Comparison of ENCODE assay signal across 8 mouse cellular contexts in the genomic region with DNA sequence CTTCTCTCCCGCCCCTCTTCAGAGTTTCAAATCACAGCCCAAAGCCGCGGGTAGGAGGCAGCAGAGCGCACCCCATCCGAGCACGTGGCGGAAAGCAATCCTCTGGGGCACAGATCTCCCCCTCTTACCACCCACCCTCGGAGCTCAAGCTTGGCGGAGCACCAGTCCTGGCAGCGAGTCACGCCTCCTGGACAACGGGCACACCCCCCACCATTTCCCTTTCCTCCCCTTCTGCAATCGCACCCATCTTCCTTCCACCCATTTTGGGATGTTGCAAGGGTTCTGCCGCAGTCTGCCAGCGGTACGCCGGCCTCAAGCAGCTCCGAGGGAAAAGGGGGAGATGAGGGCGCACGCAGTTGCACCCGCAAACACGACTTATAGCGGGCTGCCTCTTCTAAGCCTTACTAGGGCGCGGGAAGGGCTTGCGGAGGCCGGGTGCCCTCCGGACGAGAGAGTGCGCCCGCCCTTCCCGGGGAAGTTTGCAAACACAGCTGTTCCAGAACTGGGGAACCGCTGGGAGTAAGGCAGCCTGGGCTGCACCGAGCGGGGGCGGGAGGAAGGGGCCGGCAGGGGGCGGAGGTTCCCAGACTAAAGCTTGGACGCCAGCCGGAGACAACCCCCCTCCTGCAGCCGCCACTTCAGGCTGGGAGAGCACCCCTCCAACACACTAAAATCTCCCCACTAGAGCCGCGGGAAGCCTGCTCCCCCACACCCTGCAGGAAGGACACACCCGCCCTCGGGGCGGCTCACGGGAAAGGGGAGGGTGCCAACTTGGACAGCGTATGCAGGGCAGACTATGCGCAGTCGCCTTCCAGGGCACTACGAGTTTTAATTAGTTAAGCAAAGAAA. TPM values are rescaled to one million over a fixed set of nuclear protein-coding genes. Genes with fewer than 3 reads are reported as not detected.
DNase-seq lines count a peak whose midpoint lies in the region; ATAC-seq and TF ChIP-seq lines count a peak whose summit lies in the region.

No protein-coding gene starts in this region.

- H3K36me3 ChIP-seq in erythroblast, embryonic 14.5 days (ENCODE audit: control insufficient read depth), result no peaks in the 10 kb centered on the region
- no peaks in the 10 kb centered on the region for H3K36me3 ChIP-seq in heart, embryonic 13.5 days
- H3K36me3 ChIP-seq in kidney, postnatal 0 days (ENCODE audit: insufficient read depth, low read length), result no peaks in the 10 kb centered on the region
- H3K36me3 ChIP-seq in liver, adult 2 months (ENCODE audit: control insufficient read depth, insufficient read depth, low read length), result no peaks in the 10 kb centered on the region
- H3K36me3 ChIP-seq in midbrain, postnatal 0 days (ENCODE audit: insufficient read depth, low read length), result no peaks in the 10 kb centered on the region
- H3K36me3 ChIP-seq in stomach, embryonic 14.5 days (ENCODE audit: control insufficient read depth, insufficient read depth, low read length), result no peaks in the 10 kb centered on the region; the same call in 1 of the 2 replicates

- 1% methylated on average over 51 of the region's 51 CpGs for WGBS in heart, embryonic 13.5 days
- 0% methylated on average over 51 of the region's 51 CpGs for WGBS in kidney, postnatal 0 days
- 1% methylated on average over 51 of the region's 51 CpGs for WGBS in liver, adult 2 months
- under 1% methylated on average over 51 of the region's 51 CpGs for WGBS in midbrain, postnatal 0 days
- under 1% methylated on average over 51 of the region's 51 CpGs for WGBS in stomach, embryonic 14.5 days

- DNase-seq in fibroblast of lung, adult 2 months (ENCODE audit: low read depth), result peak; percentile 80
- DNase-seq in kidney, postnatal 0 days (ENCODE audit: low spot score), result peak; percentile 94
- DNase-seq in liver, adult 2 months (ENCODE audit: extremely low read depth, low read depth, low spot score), result peak; percentile 67
- DNase-seq in midbrain, postnatal 0 days (ENCODE audit: low spot score), result peak; percentile 86

- H3K79me2 ChIP-seq in liver, adult 2 months (ENCODE audit: control insufficient read depth, insufficient read depth, low read length), result no peaks in the 10 kb centered on the region; the same call in 1 of the 2 replicates

- TF ChIP-seq CTCF in kidney, postnatal 0 days (IDR thresholded peaks at IDR 0.05; ENCODE audit: low read depth), result peak; percentile 72
- TF ChIP-seq CTCF in liver, adult 2 months (IDR thresholded peaks at IDR 0.05; ENCODE audit: low read depth, low read length), result peak; percentile 77
- peak; percentile 79 for TF ChIP-seq CTCF in midbrain, postnatal 0 days (IDR thresholded peaks at IDR 0.05)

- H3K4me2 ChIP-seq in heart, embryonic 13.5 days, result peak overlapping the region; percentile 94
- peak overlapping the region; percentile 77 for H3K4me2 ChIP-seq in kidney, postnatal 0 days (ENCODE audit: low read length)
- peak overlapping the region; percentile 99 for H3K4me2 ChIP-seq in midbrain, postnatal 0 days (ENCODE audit: low read depth, low read length, poor library complexity, severe bottlenecking)
- H3K4me2 ChIP-seq in stomach, embryonic 14.5 days (replicated peaks; ENCODE audit: low read depth, low read length), result peak overlapping the region; percentile 88

- H3K27ac ChIP-seq in heart, embryonic 13.5 days (replicated peaks), result peak overlapping the region; percentile 98
- peak overlapping the region; percentile 98 for H3K27ac ChIP-seq in kidney, postnatal 0 days
- H3K27ac ChIP-seq in liver, adult 2 months (replicated peaks; ENCODE audit: insufficient read depth, low read depth, low read length), result peak overlapping the region; percentile 33
- H3K27ac ChIP-seq in midbrain, postnatal 0 days (ENCODE audit: low read depth, low read length), result peak overlapping the region; percentile 51; the same call in 1 of the 2 replicates
- peak overlapping the region; percentile 92 for H3K27ac ChIP-seq in stomach, embryonic 14.5 days (ENCODE audit: low read length)

- peaks cover 2% of the 10 kb centered on the region; the same call in 1 of the 2 replicates for H3K9me3 ChIP-seq in erythroblast, embryonic 14.5 days (ENCODE audit: control insufficient read depth, low read length)
- H3K9me3 ChIP-seq in heart, embryonic 13.5 days, result no peaks in the 10 kb centered on the region
- H3K9me3 ChIP-seq in kidney, postnatal 0 days (replicated peaks; ENCODE audit: low read length), result no peaks in the 10 kb centered on the region
- H3K9me3 ChIP-seq in midbrain, postnatal 0 days (ENCODE audit: low read length), result no peaks in the 10 kb centered on the region
- H3K9me3 ChIP-seq in stomach, embryonic 14.5 days (ENCODE audit: control insufficient read depth, low read depth, low read length), result no peaks in the 10 kb centered on the region

- peak overlapping the region; percentile 41 for H3K4me3 ChIP-seq in erythroblast, embryonic 14.5 days (replicated peaks)
- H3K4me3 ChIP-seq in heart, embryonic 13.5 days, result peak overlapping the region; percentile 79
- H3K4me3 ChIP-seq in kidney, postnatal 0 days (replicated peaks; ENCODE audit: low read depth, low read length), result peak overlapping the region; percentile 58
- H3K4me3 ChIP-seq in liver, adult 2 months (ENCODE audit: insufficient read depth, low read depth, low read length), result peak overlapping the region; percentile 81
- peak overlapping the region; percentile 64 for H3K4me3 ChIP-seq in midbrain, postnatal 0 days (ENCODE audit: low read depth, low read length)
- H3K4me3 ChIP-seq in stomach, embryonic 14.5 days (ENCODE audit: low read depth, low read length), result peak overlapping the region; percentile 54

- peaks cover 55% of the 10 kb centered on the region for H3K27me3 ChIP-seq in erythroblast, embryonic 14.5 days (ENCODE audit: control insufficient read depth)
- H3K27me3 ChIP-seq in heart, embryonic 13.5 days (replicated peaks), result no peaks in the 10 kb centered on the region
- no peaks in the 10 kb centered on the region for H3K27me3 ChIP-seq in kidney, postnatal 0 days (ENCODE audit: insufficient read depth, low read length)
- H3K27me3 ChIP-seq in liver, adult 2 months (ENCODE audit: control insufficient read depth, insufficient read depth, low read length), result no peaks in the 10 kb centered on the region
- no peaks in the 10 kb centered on the region for H3K27me3 ChIP-seq in midbrain, postnatal 0 days (ENCODE audit: insufficient read depth, low read length)
- H3K27me3 ChIP-seq in stomach, embryonic 14.5 days (ENCODE audit: control insufficient read depth, insufficient read depth, low read length), result no peaks in the 10 kb centered on the region

- H3K9ac ChIP-seq in heart, embryonic 13.5 days, result peak overlapping the region; percentile 92
- peak overlapping the region; percentile 82 for H3K9ac ChIP-seq in kidney, postnatal 0 days (ENCODE audit: low read depth, low read length)
- H3K9ac ChIP-seq in liver, adult 2 months (ENCODE audit: low read depth, low read length), result peak overlapping the region; percentile 68
- H3K9ac ChIP-seq in midbrain, postnatal 0 days (replicated peaks; ENCODE audit: low read length, poor library complexity, severe bottlenecking), result peak overlapping the region; percentile 62
- peak overlapping the region; percentile 82 for H3K9ac ChIP-seq in stomach, embryonic 14.5 days (replicated peaks; ENCODE audit: low read depth, low read length)

- ATAC-seq in erythroblast, adult 5-6 weeks (replicated peaks; ENCODE audit: low FRiP score, poor library complexity, severe bottlenecking), result no peak
- ATAC-seq in heart, embryonic 13.5 days (ENCODE audit: extremely low read depth, insufficient number of reproducible peaks, low FRiP score, low TSS enrichment), result peak; percentile 42; the same call in 1 of the 2 replicates
- peak; percentile 54 for ATAC-seq in kidney, postnatal 0 days (replicated peaks; ENCODE audit: low FRiP score, low read depth)
- ATAC-seq in midbrain, postnatal 0 days (ENCODE audit: low FRiP score), result peak; percentile 73
- ATAC-seq in stomach, embryonic 14.5 days (ENCODE audit: insufficient number of reproducible peaks, insufficient read depth, low FRiP score, low read depth), result peak; percentile 44

- TF ChIP-seq POLR2A in liver, adult 2 months (IDR thresholded peaks at IDR 0.05; ENCODE audit: extremely low read depth, insufficient read depth, low read length), result no peak

- H3K4me1 ChIP-seq in erythroblast, embryonic 14.5 days (ENCODE audit: control insufficient read depth), result peaks cover 17% of the 10 kb centered on the region
- peaks cover 50% of the 10 kb centered on the region for H3K4me1 ChIP-seq in heart, embryonic 13.5 days
- H3K4me1 ChIP-seq in kidney, postnatal 0 days (replicated peaks; ENCODE audit: insufficient read depth, low read length), result peaks cover 17% of the 10 kb centered on the region
- peaks cover 4% of the 10 kb centered on the region for H3K4me1 ChIP-seq in liver, adult 2 months (ENCODE audit: control insufficient read depth, insufficient read depth, low read length)
- H3K4me1 ChIP-seq in midbrain, postnatal 0 days (ENCODE audit: insufficient read depth, low read length), result no peaks in the 10 kb centered on the region; the same call in 1 of the 2 replicates
- peaks cover 29% of the 10 kb centered on the region; the same call in 1 of the 2 replicates for H3K4me1 ChIP-seq in stomach, embryonic 14.5 days (ENCODE audit: control insufficient read depth, insufficient read depth, low read length)

RNA-seq across cellular contexts. Expression of gene Jag1, which starts 2.0 kb away (rescaled TPM):
- polyA plus RNA-seq in erythroblast, embryonic 14.5 days (2012), result not detected in 2 replicates
- total RNA-seq in erythroblast, adult 5-6 weeks (2015; ENCODE audit: low replicate concordance), result 0.63 and 0.77 TPM in 2 replicates
- total RNA-seq in erythroblast, adult 5-6 weeks (2017; ENCODE audit: low replicate concordance), result 0.14 and 0.34 TPM in 2 replicates
- polyA plus RNA-seq in heart, embryonic 13.5 days (2015; fragmentation: Nextera tagmentation; extraction: Ambion mirVana), result 12.0 and 12.6 TPM in 2 replicates
- polyA plus RNA-seq in kidney, postnatal 0 days (2015; fragmentation: Nextera tagmentation; extraction: Ambion mirVana), result 44.6 and 47.6 TPM in 2 replicates
- 2.2 and 3.2 TPM in 2 replicates for total RNA-seq in liver, adult 2 months (2014; rRNA removed)
- polyA plus RNA-seq in liver, adult 2 months (2012; rRNA removed), result 0.58 and 0.84 TPM in 2 replicates
- 8.7 and 10.1 TPM in 2 replicates for total RNA-seq in midbrain, postnatal 0 days (2014; rRNA removed)
- 4.3 and 4.4 TPM in 2 replicates for polyA plus RNA-seq in midbrain, postnatal 0 days (2015; fragmentation: Nextera tagmentation; extraction: Ambion mirVana)
- polyA plus RNA-seq in stomach, embryonic 14.5 days (2014; fragmentation: Nextera tagmentation; extraction: Ambion mirVana), result 20.2 and 23.6 TPM in 2 replicates

Comparison
In these comparisons a context has a peak if more than half of its experiments do, and no peak if none do; other contexts are left out.
1. H3K27ac ChIP-seq: peak in every context shown above with its lines; median percentile 98 in heart, embryonic 13.5 days; 98 in kidney, postnatal 0 days; 92 in stomach, embryonic 14.5 days; 51 in midbrain, postnatal 0 days; 33 in liver, adult 2 months.